Mouse (Mus musculus): ENCODE data around the gene Cwc27.

Cwc27 gene

DNA sequence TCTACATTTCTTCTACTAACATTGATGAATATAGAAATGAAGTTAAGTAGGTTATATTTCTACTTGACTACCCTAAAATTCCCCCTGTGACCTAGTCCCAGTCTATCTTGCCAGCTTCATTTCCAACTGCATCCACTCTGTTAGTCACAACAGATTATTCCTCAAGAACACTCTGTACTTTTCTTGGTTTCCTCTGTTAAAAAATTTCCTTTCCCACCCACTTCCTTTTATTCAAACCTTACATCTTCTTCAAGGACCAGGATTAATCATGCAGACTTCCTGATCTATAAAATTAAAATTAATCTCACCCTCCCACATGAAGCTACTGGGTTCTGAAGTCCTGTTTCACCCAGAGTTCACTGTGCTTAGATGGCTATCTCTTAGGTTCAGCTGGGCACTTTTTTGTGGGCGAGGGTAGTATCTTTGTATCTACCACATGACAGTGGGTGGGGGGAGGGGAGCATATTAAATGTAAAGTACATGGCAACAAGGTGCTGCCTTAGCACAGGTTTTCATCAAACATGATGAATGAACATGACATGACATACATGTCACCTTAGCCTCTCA lies 37.8 kb downstream of the Cwc27 start:
- DNase-seq (ENCODE audit: inconsistent ontology term) = no peak

GRCm38 (mm10) chr13:104763193-104763592 lies 53.7 kb downstream of the Cwc27 start:
- peak; percentile 11 for DNase-seq (ENCODE audit: inconsistent ontology term)

- DNase-seq (ENCODE audit: inconsistent ontology term) = no peak
Observed at GRCm38 (mm10) chr13:104762401-104762800, 54.5 kb downstream of the Cwc27 start.

DNA sequence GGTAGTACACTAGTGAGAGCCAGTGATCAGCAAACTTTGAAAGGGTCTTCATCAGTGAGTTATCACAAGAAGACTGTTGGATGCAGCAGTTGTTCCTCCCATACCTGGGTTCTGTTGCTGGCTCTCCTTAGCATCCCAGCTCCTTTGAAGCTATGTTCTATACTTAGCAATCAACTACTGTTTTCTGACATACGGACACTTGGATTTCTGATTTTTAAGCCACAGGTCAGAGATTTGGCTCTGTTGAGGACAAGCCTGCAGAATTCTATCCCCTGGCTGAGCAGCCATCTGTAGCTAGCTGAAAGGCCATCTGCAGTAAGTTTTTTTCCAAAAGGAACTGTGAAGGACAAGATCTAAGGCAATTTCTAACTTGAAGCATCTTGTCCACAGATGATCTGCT lies 57.6 kb downstream of the Cwc27 start:
- DNase-seq (ENCODE audit: inconsistent ontology term) = no peak

DNA sequence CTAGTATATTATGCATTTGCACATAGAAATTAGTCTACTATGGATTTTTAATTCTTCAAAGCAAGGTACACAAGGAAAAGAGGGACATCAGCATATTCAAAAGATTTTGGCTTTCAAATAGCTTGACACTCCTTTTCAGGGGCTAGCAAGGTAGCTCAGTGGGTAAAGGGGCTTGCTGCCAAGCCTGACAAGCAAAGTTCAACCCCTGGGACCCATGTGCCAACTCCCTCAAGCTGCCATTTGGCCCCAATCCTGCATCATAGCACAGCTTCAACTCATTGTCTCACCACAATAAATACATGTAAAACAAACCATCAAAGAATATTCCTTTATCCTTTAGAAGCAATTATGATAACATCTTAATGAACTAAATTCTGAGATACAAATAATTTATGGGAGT lies 69.9 kb downstream of the Cwc27 start:
- no peak for DNase-seq (ENCODE audit: inconsistent ontology term)

GRCm38 (mm10) chr13:104742866-104743265 lies 74.1 kb downstream of the Cwc27 start:
- DNase-seq (ENCODE audit: inconsistent ontology term) = no peak

DNA sequence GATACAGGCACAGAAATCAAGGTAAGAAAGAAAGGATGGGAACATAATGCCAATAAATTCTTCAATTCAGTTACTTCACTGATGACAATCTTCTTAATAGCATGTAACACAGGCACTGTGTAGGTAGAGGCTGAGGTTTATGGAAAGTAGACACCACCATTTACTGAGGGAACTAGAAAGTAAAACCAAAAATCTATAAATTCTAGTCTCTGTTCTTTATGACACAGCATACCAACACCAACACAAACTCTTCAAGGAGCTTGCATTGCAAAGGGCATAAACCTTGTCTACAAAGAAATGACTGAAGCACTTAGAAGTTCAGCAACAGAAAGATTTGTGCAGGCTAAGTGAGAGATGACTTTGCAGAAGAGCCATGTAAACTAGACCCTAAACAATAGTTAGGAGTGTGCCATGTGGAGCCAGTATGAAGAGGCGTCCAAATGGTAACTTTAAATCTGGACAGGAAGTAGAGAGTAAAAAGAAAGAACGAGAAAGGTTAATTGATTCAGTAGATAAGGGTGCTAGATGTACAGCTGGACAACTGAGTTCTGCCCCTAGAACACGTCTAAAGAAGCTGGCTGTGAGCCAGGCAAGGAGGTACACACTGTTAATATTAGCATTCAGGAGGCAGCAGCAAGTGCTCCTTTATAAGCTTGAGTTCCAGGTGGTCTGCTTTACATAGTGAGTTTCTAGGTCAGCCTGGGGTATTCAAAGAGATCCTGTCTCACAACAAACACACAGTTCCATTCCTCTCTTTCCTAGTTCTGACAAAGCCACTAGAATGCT lies 87.5 kb downstream of the Cwc27 start:
- DNase-seq (ENCODE audit: inconsistent ontology term) = no peak

GRCm38 (mm10) chr13:104727681-104728080 lies 89.3 kb downstream of the Cwc27 start:
- DNase-seq (ENCODE audit: inconsistent ontology term) = no peak

GRCm38 (mm10) chr13:104720133-104720532 lies 96.8 kb downstream of the Cwc27 start:
- no peak for DNase-seq (ENCODE audit: inconsistent ontology term)

DNA sequence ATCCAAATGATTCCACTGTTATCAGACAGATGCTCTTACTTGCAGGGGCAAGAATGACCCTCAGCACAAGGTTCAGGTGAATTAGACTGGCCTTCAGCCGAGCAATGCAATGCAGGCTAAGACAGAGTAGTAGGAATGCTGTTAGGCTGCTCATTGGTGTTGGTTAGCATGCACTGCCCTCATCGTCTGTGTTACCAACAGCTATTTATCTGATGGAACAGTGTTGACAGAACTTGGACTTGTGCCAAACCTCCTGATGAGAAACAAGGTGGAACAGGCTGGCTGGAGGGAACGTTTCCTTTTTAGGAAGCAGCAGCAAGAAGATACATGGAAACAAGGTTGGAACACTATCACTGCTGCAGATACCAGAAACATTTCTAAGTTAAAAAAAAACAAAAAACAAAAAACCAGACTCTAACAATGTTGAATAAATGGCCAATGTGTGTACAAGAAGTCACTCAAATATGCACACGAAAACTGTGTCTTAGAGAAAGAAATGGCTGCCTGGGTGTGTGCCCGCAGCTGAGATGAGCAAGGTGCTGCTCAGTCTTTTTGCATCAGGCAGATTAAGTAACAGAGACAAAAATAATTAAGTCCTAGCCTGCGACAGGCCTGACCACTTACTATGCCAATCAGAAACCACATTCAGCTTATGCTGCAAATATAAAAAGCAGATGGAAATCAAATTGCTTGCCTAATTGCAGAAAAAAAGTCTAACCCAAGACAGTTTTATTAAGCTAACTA lies 122.2 kb downstream of the Cwc27 start:
- DNase-seq (ENCODE audit: inconsistent ontology term) = peak; percentile 71

DNA sequence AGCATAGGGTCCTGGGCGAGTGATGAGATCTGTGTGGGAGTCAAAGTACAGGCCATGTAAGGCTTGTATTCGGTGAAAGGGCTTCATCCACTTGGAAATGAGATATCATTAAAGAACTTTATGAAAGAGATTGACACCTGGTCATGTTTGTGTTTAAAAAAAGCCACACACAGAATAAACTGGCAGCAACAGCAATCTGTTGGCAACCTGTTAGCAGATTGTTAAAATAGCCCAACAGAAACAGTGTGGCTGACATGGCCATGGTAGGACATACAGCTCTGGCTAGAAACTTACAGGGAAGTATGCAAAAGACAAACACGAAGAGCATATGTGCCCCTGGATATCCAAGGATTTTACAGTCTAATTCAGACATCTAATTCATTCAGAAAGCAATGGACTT lies 124.2 kb downstream of the Cwc27 start:
- no peak for DNase-seq (ENCODE audit: inconsistent ontology term)

DNA sequence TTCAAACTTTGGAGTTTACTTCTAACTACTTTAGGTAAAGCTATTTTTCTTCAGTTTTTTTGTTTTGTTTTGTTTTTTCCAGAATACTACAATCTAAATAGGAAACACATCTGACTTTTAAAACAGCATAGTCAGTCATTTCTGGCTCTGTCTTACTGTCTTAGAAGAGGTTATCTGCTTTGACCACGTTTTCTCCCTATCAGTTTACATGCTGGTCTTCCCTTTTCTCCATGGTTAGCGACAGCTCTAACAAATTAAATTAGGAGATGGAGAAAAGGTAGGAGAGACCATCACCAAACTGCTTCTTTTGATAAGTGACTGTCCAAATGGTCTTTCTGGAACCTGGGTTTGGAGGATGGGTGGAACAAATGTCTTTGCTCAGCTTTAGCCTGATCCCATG lies 131.4 kb downstream of the Cwc27 start:
- DNase-seq (ENCODE audit: inconsistent ontology term) = no peak

- no peak for DNase-seq (ENCODE audit: inconsistent ontology term)
Observed at GRCm38 (mm10) chr13:104684361-104685011, 132.5 kb downstream of the Cwc27 start.

- peak; percentile 10 for DNase-seq (ENCODE audit: inconsistent ontology term)
Observed at GRCm38 (mm10) chr13:104681212-104681611, 135.7 kb downstream of the Cwc27 start.

GRCm38 (mm10) chr13:104661188-104661587 lies 155.8 kb downstream of the Cwc27 start:
- DNase-seq (ENCODE audit: inconsistent ontology term) = no peak

- no peak for DNase-seq (ENCODE audit: inconsistent ontology term)
Observed at GRCm38 (mm10) chr13:104660042-104660680, 156.8 kb downstream of the Cwc27 start.

- DNase-seq (ENCODE audit: inconsistent ontology term) = no peak
Observed at GRCm38 (mm10) chr13:104656666-104657272, 160.2 kb downstream of the Cwc27 start.

GRCm38 (mm10) chr13:104655137-104655536 lies 161.8 kb downstream of the Cwc27 start:
- peak; percentile 43 for DNase-seq (ENCODE audit: inconsistent ontology term)

GRCm38 (mm10) chr13:104651763-104652162 lies 165.2 kb downstream of the Cwc27 start:
- no peak for DNase-seq (ENCODE audit: inconsistent ontology term)

DNA sequence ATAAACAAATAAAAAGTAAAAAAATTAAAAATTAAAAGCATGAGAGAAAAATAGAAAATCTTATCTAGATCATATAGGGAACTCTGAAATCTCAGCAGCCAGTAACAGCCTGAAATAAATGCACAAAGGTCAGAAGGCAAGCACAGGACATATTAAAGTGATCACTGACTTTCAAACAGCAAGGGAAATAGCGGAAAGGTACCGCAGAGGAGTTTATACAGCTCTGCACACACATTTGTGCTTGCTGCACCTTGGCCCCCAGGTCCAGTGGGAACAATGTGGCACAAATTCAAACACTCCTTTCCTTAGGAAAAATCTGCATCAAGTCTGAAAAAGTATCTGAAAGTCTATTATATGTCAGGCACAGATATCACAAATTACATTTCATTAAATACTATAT lies 166.3 kb downstream of the Cwc27 start:
- no peak for DNase-seq (ENCODE audit: inconsistent ontology term)

- DNase-seq (ENCODE audit: inconsistent ontology term) = no peak
Observed at GRCm38 (mm10) chr13:104650145-104650544, 166.8 kb downstream of the Cwc27 start.
